Mouse (Mus musculus) midbrain, embryonic 15.5 days (tissue): Measurements from ENCODE around the gene Batf2. TPM values are rescaled to one million over a fixed set of nuclear protein-coding genes. Genes with fewer than 3 reads are reported as not detected.
A peak's percentile ranks its signal among the peaks of the same experiment; 100 is the strongest.

Experiments used
- ATAC-seq: fragments of 200-750 bp; cut with Nextera tagmentation; replicated peaks from 2 replicates; pipeline ENCODE4 v1.8.0; 2017; ENCODE audit warnings: moderate TSS enrichment
- H3K27ac ChIP-seq: fragments of 300-500 bp; sonication (generic); 2 replicates; pipeline ENCODE4 v1.5.1; 2015; ENCODE audit warnings: mild to moderate bottlenecking, inconsistent platforms
- H3K27me3 ChIP-seq: fragments of 300-500 bp; sonication (generic); replicated peaks from 2 replicates; pipeline ENCODE4 v1.6.1; 2015; ENCODE audit warnings: inconsistent platforms
- H3K36me3 ChIP-seq: fragments of 300-500 bp; sonication (generic); replicated peaks from 2 replicates; pipeline ENCODE4 v1.6.1; 2015; ENCODE audit warnings: inconsistent platforms
- H3K4me1 ChIP-seq: fragments of 300-500 bp; sonication (generic); 2 replicates; pipeline ENCODE4 v1.6.1; 2015; ENCODE audit warnings: inconsistent platforms
- H3K4me2 ChIP-seq: fragments of 300-500 bp; sonication (generic); 2 replicates; pipeline ENCODE4 v1.6.1; 2015; ENCODE audit warnings: inconsistent platforms, mild to moderate bottlenecking, moderate library complexity
- H3K4me3 ChIP-seq: fragments of 300-500 bp; sonication (generic); 2 replicates; pipeline ENCODE4 v1.5.1; 2015; ENCODE audit warnings: mild to moderate bottlenecking, inconsistent platforms
- H3K9ac ChIP-seq: fragments of 300-500 bp; sonication (generic); 2 replicates; pipeline ENCODE4 v1.6.1; 2015; ENCODE audit warnings: mild to moderate bottlenecking, inconsistent platforms
- H3K9me3 ChIP-seq: fragments of 300-500 bp; sonication (generic); 2 replicates; pipeline ENCODE4 v1.6.1; 2016; ENCODE audit warnings: inconsistent platforms
- WGBS: fragments of 180-500 bp; shearing (Covaris S2); methylation state at CpG from one replicate; pipeline ENCODE4 v1.1.7; 2015; ENCODE audit warnings: mixed read lengths; 5-methylcytosine and 5-hydroxymethylcytosine counted together
- polyA plus RNA-seq: library from polyadenylated mRNA; unstranded; fragments of >200 nt; fragmentation: Nextera tagmentation; extraction: Ambion mirVana; gene quantifications from 2 replicates; pipeline ENCODE4 v1.2.1, GENCODE M21; 2015

Batf2 gene
- polyA plus RNA-seq, 1 experiment from 2014 or later, result not detected

- H3K27me3 ChIP-seq, result no peaks in the 10 kb centered on the region
- no peaks in the 10 kb centered on the region for H3K9me3 ChIP-seq
- H3K4me3 ChIP-seq, result peak overlapping the region; percentile 68
- H3K9ac ChIP-seq, result peak overlapping the region; percentile 85
- peaks cover 12% of the 10 kb centered on the region; the same call in 1 of the 2 replicates for H3K36me3 ChIP-seq
- peak overlapping the region; percentile 80 for H3K4me2 ChIP-seq
- peaks cover 14% of the 10 kb centered on the region for H3K4me1 ChIP-seq
- no peak for ATAC-seq
- WGBS, result 96% methylated on average over 6 of the region's 6 CpGs
- H3K27ac ChIP-seq, result peak overlapping the region; percentile 99
Measured at GRCm38 (mm10) chr19:6139701-6140100, 1.1 kb upstream of the Batf2 start.

GRCm38 (mm10) chr19:6140374-6140677 lies 457 bp upstream of the Batf2 start:
- Histone ChIP-seq H3K4me2 (peak overlapping the region; percentile 80), H3K9me3 (no peaks in the 10 kb centered on the region), H3K4me1 (peaks cover 14% of the 10 kb centered on the region), H3K27ac (peak overlapping the region; percentile 99), H3K4me3 (peak overlapping the region; percentile 68), H3K27me3 (no peaks in the 10 kb centered on the region), H3K9ac (peak overlapping the region; percentile 85), H3K36me3 (peaks cover 12% of the 10 kb centered on the region; the same call in 1 of the 2 replicates)
- ATAC-seq, result no peak
- 7% methylated on average over 16 of the region's 16 CpGs for WGBS

GRCm38 (mm10) chr19:6141394-6141749 lies 589 bp downstream of the Batf2 start, which contains the start of gene Arl2:
Gene Arl2 (minus strand): TSS chr19:6141548.
- H3K27ac ChIP-seq, result peak within 1 kb of the TSS; percentile 99
- H3K9me3 ChIP-seq, result no peaks in the 10 kb centered on the region
- H3K27me3 ChIP-seq, result no peaks in the 10 kb centered on the region
- H3K4me1 ChIP-seq, result peaks cover 14% of the 10 kb centered on the region
- H3K9ac ChIP-seq, result peak within 1 kb of the TSS; percentile 85
- H3K4me3 ChIP-seq, result peak within 1 kb of the TSS; percentile 68
- ATAC-seq, result peak; percentile 82
- peak within 1 kb of the TSS; percentile 80 for H3K4me2 ChIP-seq
- under 1% methylated on average over 15 of the region's 15 CpGs for WGBS
- H3K36me3 ChIP-seq, result peaks cover 4% of the 10 kb centered on the region; the same call in 1 of the 2 replicates

- Histone ChIP-seq H3K4me1 (peaks cover 8% of the 10 kb centered on the region), H3K36me3 (no peaks in the 10 kb centered on the region), H3K9me3 (no peaks in the 10 kb centered on the region), H3K4me2 (no peak overlapping the region), H3K9ac (no peak overlapping the region), H3K27me3 (no peaks in the 10 kb centered on the region), H3K27ac (no peak overlapping the region), H3K4me3 (no peak overlapping the region)
- ATAC-seq, result no peak
- 78% methylated on average over 5 of the region's 5 CpGs for WGBS
Measured at GRCm38 (mm10) chr19:6144842-6145241, 4.1 kb downstream of the Batf2 start.

GRCm38 (mm10) chr19:6155174-6155573 lies 14.4 kb downstream of the Batf2 start:
- H3K9ac ChIP-seq, result no peak overlapping the region
- no peaks in the 10 kb centered on the region; the same call in 1 of the 2 replicates for H3K27me3 ChIP-seq
- no peak overlapping the region for H3K4me2 ChIP-seq
- H3K27ac ChIP-seq, result no peak overlapping the region
- H3K36me3 ChIP-seq, result no peaks in the 10 kb centered on the region
- no peaks in the 10 kb centered on the region for H3K4me1 ChIP-seq
- WGBS, result 86% methylated on average over 9 of the region's 9 CpGs
- H3K9me3 ChIP-seq, result no peaks in the 10 kb centered on the region
- no peak for ATAC-seq
- H3K4me3 ChIP-seq, result no peak overlapping the region

- H3K4me3 ChIP-seq, result no peak overlapping the region
- no peaks in the 10 kb centered on the region for H3K36me3 ChIP-seq
- WGBS, result 69% methylated on average over 8 of the region's 8 CpGs
- H3K27me3 ChIP-seq, result no peaks in the 10 kb centered on the region; the same call in 1 of the 2 replicates
- H3K27ac ChIP-seq, result no peak overlapping the region
- H3K4me1 ChIP-seq, result no peaks in the 10 kb centered on the region
- H3K4me2 ChIP-seq, result no peak overlapping the region
- no peaks in the 10 kb centered on the region for H3K9me3 ChIP-seq
- no peak for ATAC-seq
- no peak overlapping the region for H3K9ac ChIP-seq
Measured at GRCm38 (mm10) chr19:6156372-6156771, 15.6 kb downstream of the Batf2 start.

GRCm38 (mm10) chr19:6157220-6157619 lies 16.4 kb downstream of the Batf2 start:
- WGBS, result 78% methylated on average over 6 of the region's 6 CpGs
- H3K4me1 ChIP-seq, result no peaks in the 10 kb centered on the region

GRCm38 (mm10) chr19:6163872-6164547 lies 23.2 kb downstream of the Batf2 start:
- Histone ChIP-seq H3K4me1 (no peaks in the 10 kb centered on the region), H3K4me3 (no peak overlapping the region)
- no peak for ATAC-seq

More at GRCm38 (mm10) chr19:6157220-6157619, 16.4 kb downstream of the Batf2 start:
- Histone ChIP-seq H3K4me3 (no peak overlapping the region), H3K27me3 (no peaks in the 10 kb centered on the region; the same call in 1 of the 2 replicates), H3K27ac (no peak overlapping the region), H3K9me3 (no peaks in the 10 kb centered on the region), H3K9ac (no peak overlapping the region), H3K36me3 (no peaks in the 10 kb centered on the region), H3K4me2 (no peak overlapping the region)
- no peak for ATAC-seq

GRCm38 (mm10) chr19:6166750-6167149 lies 26.0 kb downstream of the Batf2 start:
- Histone ChIP-seq H3K36me3 (no peaks in the 10 kb centered on the region), H3K4me1 (no peaks in the 10 kb centered on the region), H3K27ac (no peak overlapping the region), H3K9ac (no peak overlapping the region), H3K4me3 (no peak overlapping the region), H3K27me3 (no peaks in the 10 kb centered on the region), H3K9me3 (no peaks in the 10 kb centered on the region), H3K4me2 (no peak overlapping the region)
- WGBS, result 73% methylated on average over 4 of the region's 4 CpGs
- no peak for ATAC-seq

More at GRCm38 (mm10) chr19:6163872-6164547, 23.2 kb downstream of the Batf2 start:
- Histone ChIP-seq H3K36me3 (no peaks in the 10 kb centered on the region), H3K9ac (no peak overlapping the region), H3K27ac (no peak overlapping the region), H3K27me3 (no peaks in the 10 kb centered on the region), H3K4me2 (no peak overlapping the region), H3K9me3 (no peaks in the 10 kb centered on the region)
- 73% methylated on average over 10 of the region's 10 CpGs for WGBS

GRCm38 (mm10) chr19:6171215-6171614 lies 30.4 kb downstream of the Batf2 start:
- no peak for ATAC-seq
- WGBS, result 85% methylated on average over 8 of the region's 8 CpGs
- no peak overlapping the region for H3K27ac ChIP-seq

GRCm38 (mm10) chr19:6174771-6175170 lies 34.0 kb downstream of the Batf2 start:
- no peaks in the 10 kb centered on the region for H3K9me3 ChIP-seq
- WGBS, result 54% methylated on average over 5 of the region's 5 CpGs
- no peak overlapping the region for H3K4me3 ChIP-seq
- no peak overlapping the region for H3K27ac ChIP-seq
- H3K27me3 ChIP-seq, result no peaks in the 10 kb centered on the region
- ATAC-seq, result no peak
- no peak overlapping the region for H3K9ac ChIP-seq
- H3K4me2 ChIP-seq, result no peak overlapping the region
- no peaks in the 10 kb centered on the region for H3K36me3 ChIP-seq
- no peaks in the 10 kb centered on the region for H3K4me1 ChIP-seq

More at GRCm38 (mm10) chr19:6171215-6171614, 30.4 kb downstream of the Batf2 start:
- H3K9ac ChIP-seq, result no peak overlapping the region
- H3K4me2 ChIP-seq, result no peak overlapping the region
- H3K4me3 ChIP-seq, result no peak overlapping the region
- H3K27me3 ChIP-seq, result no peaks in the 10 kb centered on the region
- H3K36me3 ChIP-seq, result no peaks in the 10 kb centered on the region
- no peaks in the 10 kb centered on the region for H3K4me1 ChIP-seq
- no peaks in the 10 kb centered on the region for H3K9me3 ChIP-seq

- no peak overlapping the region for H3K9ac ChIP-seq
- H3K4me3 ChIP-seq, result no peak overlapping the region
- no peaks in the 10 kb centered on the region for H3K9me3 ChIP-seq
- no peaks in the 10 kb centered on the region for H3K4me1 ChIP-seq
- H3K4me2 ChIP-seq, result no peak overlapping the region
- no peaks in the 10 kb centered on the region for H3K27me3 ChIP-seq
- no peaks in the 10 kb centered on the region for H3K36me3 ChIP-seq
- WGBS, result 91% methylated on average over 6 of the region's 6 CpGs
- no peak for ATAC-seq
- no peak overlapping the region for H3K27ac ChIP-seq
Measured at GRCm38 (mm10) chr19:6178775-6179174, 38.0 kb downstream of the Batf2 start.

GRCm38 (mm10) chr19:6181629-6182028 lies 40.8 kb downstream of the Batf2 start:
- H3K27ac ChIP-seq, result no peak overlapping the region
- no peaks in the 10 kb centered on the region for H3K27me3 ChIP-seq
- H3K9ac ChIP-seq, result no peak overlapping the region
- H3K4me1 ChIP-seq, result no peaks in the 10 kb centered on the region
- WGBS, result 26% methylated on average over 5 of the region's 5 CpGs
- ATAC-seq, result no peak
- H3K4me2 ChIP-seq, result no peak overlapping the region
- no peaks in the 10 kb centered on the region for H3K36me3 ChIP-seq
- no peak overlapping the region for H3K4me3 ChIP-seq
- no peaks in the 10 kb centered on the region for H3K9me3 ChIP-seq
